Mouse (Mus musculus) hindlimb bud, embryonic 11.5 days (tissue): ENCODE data around the gene Cldnd2.
"Not testable (repeated sequence)": the region's sequence is repeated elsewhere in the genome, so short reads cannot be mapped to it uniquely, and the experiment has no call there.

ENCODE experiments used
- DNase-seq: peaks from one replicate; pipeline ENCODE4 v3.0.0-alpha.2; 2012; ENCODE audit warnings: low read depth, low spot score; ENCODE audit errors: extremely low spot score

Cldnd2 gene

DNA sequence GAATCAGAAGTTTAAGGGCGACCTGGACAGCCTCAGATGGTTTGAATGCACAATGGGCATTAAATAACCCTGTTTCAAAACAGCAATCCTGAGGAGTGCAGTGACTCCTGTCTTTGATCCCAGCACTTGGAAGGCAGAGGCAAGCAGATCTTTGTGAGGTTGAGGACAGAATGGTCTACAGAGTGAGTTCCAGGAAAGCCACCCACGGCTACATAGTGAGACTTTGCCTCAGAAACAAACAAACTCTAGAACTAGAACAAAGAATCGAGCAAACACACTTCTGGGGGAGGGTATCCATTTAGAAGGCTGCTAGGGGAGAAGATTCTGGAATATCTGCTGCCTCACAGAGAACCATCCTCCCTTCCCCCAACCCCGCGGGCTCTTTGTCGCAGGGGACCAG is at the start of gene Cldnd2:
Gene Cldnd2, plus strand, starts transcription at position 301 of the 400 bp plus-strand sequence.
- no peak for DNase-seq

DNA sequence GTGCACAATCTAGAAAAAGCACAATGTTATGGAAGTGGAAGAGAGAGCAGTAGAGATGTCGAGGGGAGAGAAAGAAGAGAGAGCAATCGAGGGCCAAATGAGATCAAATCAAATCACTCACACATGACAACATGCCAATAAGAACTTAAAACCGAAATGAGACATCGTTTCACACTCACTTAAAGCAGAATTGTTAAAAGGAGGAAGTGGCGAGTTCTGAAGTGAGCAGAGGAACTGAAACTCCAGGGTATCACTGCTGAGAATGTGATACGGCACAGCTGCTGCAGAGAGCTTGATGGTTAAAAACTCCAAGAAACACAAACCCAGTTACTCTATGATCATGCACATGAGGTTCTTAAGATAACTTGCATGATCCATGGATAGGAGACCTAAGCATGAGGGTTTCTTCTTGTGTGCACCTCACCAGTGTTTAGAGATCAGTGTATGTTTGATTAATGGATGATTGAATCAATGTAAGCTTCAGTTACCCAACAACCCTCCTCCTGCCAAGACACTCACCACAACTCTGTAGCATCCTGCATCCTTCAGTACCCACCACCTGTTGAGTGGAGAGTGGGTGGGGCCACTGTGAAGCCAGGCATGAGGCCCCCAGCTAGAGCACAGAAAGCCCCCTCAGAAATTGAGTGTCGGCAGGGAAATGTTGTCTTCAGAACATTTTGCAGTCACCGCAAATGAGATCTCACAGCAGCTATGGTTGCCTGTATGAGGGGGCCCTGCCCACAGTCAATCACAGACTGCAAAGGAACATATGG is 48.0 kb upstream of the Cldnd2 start:
- no peak for DNase-seq

DNA sequence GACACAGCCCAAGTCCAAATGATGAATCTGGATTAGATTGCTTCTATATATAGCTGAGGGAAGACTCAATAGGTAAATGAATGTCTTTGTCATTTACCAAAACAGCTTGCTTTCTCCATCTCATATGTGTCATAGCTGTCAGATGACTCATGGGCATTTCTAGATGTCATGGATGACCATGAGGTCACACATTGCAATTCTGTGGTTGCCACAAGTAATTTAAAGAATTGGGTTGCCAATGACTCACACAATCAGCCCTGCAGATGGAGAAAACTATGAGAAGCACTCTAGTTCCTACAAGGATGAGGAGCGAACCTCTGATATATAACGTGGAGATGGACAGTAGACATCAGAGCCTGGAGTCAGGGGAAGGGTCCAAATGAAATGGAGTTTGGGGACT is 41.1 kb upstream of the Cldnd2 start:
- no peak for DNase-seq

DNA sequence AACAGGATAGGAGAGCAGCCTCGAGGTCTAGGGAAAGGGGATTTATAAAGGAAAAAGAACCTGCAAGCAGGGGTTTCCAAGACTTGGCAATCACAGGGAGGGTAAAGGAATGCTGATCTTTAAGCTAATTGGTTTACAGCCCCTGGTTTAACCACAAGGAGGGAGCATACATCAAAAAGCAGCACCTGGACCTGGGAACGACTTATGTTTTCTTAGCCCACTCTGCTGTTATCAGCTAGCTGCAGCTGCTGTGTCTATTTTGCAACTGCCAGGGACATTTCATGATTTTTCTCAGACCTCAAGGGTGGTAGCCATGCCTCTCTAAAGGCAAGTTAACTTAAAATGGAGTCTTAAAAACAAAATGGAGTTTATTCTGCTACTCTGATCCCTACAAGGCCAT is 37.9 kb upstream of the Cldnd2 start:
- DNase-seq: no peak

DNA sequence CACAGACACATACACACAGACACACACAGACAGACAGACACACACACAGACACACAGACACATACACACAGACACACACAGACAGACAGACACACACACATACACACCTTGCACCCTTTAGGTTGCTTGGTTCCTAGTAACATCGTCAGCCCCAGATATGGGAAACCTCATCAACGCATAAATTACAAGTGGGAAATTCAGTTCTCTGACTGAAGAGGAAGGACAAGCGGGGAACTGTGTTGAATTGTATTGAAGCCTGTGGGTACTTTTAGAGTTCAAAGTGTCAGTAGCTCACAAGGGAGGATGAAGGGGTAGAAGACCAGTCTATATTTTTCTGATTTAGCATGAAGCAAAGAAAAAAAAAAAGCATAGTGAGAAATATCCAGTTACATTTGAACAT is 33.0 kb upstream of the Cldnd2 start:
- DNase-seq: no peak

DNA sequence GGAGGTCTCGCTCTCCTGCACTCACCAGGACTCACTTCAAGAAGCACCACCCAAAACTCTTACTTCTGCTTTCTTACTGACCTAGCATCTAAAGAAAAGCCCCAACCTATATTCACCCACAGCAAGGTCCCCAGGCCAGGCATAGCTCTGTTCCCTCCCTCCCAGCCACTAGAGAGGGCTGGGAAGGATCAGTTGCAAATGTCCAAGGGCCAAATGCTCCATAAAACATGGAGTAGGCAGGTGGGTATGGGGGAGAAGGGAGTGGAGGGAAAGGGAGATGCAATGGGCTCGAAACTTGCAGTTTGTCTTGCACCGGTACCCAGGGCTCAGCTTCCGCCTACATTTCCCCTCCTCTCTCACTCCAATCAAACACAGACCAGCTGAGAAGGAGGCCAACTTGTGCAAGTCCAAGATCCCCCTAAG is 32.4 kb upstream of the Cldnd2 start, which contains the start of gene Siglecg:
Gene Siglecg, plus strand, starts transcription at position 74 of the 423 bp plus-strand sequence.
- DNase-seq: no peak

DNA sequence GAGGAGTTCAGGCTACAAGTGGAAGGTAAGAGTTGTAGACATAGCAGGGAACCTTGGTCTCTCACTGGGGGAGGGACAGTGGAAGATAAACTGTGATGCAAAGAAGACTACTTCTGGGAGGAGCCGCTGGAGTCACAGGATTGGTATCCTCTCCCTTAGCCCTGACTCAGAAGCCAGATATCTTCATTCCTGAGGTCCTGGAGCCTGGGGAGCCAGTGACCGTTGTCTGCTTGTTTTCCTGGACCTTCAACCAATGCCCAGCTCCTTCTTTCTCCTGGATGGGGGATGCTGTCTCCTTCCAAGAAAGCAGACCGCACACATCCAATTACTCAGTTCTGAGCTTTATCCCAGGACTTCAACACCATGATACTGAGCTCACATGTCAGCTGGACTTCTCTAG is 31.5 kb upstream of the Cldnd2 start:
- DNase-seq: no peak

DNA sequence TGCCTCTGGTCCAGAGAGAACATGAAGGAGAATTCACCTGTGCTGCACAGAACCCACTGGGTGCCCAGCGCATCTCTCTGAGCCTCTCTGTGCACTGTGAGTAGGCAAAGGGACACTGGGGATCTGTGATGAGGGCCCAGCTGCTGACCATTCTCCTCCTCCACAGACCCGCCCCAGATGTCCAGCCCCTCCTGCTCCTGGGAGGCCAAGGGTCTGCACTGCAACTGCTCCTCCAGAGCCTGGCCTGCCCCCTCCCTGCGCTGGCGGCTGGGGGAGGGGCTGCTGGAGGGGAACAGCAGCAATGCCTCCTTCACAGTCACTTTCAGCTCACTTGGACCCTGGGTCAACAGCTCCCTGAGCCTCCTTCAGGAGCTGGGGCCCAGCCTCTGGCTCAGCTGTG is 28.9 kb upstream of the Cldnd2 start:
- DNase-seq: not testable (repeated sequence)

DNA sequence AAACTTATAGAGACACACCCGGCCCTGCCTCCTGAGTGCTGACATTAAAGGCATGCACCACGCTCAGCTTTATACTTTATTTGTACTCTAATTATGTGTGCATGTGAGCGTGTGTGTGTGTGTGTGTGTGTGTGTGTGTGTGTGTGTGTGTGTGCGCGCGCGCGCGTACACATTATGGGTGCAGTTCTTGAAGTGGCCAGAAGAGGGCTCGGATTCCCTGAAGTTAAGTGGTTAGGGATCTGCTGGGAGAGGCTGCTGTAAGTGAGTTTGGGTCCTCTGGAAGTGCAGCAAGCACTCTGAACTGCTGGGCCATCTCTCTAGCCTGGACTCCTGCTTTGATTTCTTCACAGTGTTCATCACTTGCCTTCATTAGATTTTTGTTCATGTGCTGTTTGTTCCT is 23.3 kb upstream of the Cldnd2 start:
- DNase-seq: no peak

DNA sequence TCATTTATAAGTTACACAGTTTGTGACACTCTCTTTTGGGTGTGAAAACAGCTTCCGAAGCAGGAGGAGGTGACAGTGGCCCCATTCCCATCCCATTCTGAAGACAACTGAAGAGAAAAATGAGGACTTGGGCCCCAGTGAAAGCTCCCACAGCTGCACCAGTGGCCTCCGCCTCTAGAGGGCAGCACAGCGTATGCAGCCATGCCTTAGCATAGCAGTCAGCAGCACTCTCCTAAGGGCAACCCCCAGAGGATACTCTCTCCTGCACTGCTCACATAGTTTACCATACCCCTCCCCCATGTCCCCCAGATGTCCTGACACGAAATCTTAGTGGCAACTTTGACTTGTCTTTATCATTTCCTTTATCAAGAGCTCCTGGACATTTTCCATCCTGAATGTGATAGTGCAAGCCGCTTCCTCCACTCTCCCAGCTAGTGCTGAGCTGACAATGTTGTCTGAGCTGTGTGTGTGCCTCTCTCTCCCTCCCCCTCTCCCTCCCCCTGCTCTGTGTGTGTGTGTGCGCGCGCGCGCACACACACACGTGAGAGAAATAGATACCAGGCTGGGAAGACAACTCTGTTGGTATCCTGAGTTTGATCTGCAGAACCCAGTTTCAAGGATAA is 17.5 kb upstream of the Cldnd2 start:
- peak; percentile 12 for DNase-seq

DNA sequence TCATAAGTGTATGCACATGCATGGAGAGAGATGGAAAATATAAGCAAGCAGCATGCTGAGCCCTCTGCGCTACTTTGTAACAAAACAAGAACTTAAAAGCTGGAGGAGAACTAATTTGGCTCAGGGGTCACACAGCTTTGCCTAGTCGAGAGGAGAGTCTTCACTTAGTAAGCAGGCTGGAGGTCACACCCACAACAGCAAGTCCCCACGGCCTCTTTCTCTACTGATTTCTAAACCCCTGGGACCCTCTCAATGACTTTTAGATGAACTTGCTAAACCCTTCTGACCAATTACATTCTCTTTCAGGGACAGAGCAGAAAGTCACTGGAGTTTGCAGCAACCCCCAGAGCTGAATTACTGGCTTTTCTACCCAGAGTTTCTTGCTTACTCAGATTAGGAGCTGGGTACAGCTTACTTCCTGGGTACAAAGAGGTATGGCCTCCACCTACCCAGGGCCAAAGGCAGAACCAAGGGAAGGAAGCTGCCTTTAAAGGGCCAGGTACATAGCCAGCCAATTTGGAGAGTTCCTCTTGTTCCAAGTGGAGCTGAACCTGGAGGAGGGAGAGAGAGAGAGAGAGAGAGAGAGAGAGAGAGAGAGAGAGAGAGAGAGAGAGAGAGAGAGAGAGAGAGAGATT is 16.5 kb upstream of the Cldnd2 start:
- DNase-seq: no peak

DNA sequence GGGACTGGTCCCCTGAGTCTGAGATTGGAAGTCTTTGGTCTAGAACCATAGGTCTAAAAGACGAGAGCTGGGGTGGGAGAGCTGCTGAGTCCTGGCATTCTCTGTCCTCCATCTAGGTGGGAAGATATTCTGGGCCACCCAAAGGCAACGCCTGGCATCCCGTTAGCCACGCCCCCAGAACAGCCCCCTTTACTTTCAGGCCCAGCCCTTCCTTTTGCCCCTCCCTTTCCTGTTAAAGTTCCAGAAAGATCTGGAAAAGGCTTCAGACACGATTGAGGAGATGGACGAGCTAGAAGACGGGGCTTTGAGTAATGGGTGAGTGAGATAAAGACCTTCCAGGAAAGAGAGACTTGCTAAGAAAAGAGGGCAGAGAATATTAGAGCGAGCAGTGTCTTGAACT is 13.2 kb upstream of the Cldnd2 start, which contains the start of gene Lim2:
Gene Lim2, plus strand, starts transcription at position 265 of the 400 bp plus-strand sequence.
- DNase-seq: no peak

DNA sequence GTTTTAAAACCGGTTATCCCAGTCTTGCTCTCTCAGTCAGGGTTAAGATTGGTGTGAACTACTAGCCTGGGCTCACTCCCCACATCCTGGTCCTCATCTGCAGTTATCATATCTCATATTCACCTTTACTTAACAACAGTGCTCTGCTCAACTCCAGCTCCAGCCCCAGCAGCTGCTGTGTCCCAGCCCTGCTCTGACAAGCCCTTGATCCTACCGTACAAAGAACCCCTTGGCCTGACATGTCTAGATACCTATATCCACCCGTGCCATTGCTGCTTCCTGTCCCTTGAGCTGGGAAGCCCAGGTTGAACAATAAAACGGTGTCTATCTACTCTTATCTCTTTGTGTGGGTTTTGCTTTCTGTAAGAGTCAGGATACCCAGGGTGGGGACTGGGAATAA is 11.1 kb upstream of the Cldnd2 start:
- no peak for DNase-seq

DNA sequence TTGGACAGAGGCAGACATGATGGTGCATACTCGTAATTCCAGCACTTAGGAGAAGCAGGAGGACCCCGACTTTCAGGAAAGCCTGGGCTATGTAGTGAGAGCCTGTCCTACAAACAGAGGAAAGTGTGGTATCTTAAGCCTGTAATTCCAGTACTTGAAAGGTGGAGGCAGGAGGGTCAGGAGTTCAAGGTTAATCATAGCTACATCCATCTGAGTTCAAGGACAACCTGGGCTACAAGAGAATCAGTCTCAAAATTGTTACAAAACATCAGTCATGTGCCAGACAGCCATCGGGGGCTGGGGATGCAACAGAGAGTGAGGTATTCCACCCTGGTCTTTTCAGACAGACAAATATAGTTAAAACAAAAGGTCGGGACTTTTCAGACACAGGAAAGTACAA is 7.7 kb upstream of the Cldnd2 start:
- no peak for DNase-seq

DNA sequence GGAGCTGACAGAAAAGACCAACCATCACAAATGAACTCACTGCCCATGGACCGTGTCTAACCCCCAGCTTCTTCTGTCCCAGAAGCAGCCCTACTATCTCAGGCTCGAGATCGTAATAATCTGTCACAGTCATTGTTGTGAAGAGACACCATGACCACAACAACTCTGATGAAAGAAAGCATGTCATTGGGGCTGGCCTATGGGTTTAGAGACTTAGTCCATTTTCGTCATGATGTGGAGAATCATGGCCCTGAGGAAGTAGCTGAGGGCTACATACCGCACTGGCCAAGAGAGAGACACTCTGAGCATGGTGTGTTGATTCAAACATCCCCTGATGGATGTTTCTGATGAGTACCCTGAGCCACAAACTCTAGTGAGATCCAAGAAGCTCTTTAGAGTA is 5.9 kb upstream of the Cldnd2 start:
- no peak for DNase-seq

DNA sequence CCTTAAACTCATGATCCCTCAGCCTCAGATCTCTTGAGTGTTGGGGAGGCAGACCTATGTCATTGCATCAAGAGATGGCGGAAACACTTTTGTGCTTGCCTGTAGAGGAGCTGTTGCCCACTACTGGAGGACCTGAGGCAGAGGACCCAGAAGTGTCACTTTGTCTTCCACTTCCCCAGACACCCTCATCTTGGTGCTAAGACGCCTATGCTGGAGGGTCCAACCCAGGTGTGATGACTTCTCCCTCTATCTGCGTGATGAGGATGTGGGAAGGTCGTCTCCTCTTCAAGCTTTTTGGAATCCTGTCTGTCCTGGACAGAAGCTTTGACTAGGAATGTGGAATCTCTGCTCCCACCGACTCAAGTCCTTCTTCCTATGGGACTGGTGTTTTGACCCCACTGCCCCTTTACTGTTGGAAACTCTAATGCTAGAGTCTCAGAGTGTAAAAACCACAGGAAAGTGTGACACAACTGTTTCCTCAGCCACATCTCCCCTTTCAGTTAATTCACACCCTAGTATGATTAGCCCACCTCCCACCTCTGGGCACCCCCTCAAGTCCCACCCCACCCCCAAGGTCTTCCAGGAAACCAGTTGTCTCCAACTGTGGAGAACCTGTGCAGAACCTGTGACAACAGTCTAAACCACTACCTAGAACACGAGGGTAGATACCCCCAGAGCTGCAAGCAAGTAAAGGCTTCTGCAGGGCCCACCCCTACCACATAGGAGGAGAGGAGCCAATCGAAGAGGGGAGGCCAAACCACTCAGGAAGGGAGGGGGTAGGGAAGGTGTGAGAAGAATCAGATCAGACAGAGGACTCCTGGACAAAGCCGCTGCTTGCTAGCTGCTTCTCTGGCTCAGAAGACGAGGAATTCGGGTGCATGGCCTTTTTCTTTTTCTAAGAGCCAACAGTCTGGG is 4.0 kb upstream of the Cldnd2 start, which contains the start of gene Nkg7:
Gene Nkg7, plus strand, starts transcription at position 733 of the 915 bp plus-strand sequence.
- no peak for DNase-seq

DNA sequence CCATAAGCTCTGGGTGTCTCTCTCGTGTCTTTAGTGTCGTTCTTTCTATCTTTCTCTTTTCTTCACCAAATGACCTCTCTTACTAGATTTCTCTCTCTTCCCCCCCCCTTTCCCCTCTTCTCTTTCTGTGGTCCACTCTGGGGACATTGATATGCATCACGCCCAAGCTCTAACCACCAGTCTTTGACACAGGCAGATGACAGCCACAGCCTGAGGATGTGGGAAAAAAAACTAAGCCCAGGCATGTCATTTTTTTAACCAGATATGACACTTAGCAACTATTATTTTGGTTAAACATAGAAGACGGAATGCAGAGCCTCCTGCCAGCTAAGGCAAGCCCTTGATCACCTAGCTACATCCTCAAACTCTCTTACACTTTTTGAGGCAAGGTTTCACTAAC is 2.0 kb upstream of the Cldnd2 start:
- no peak for DNase-seq

DNA sequence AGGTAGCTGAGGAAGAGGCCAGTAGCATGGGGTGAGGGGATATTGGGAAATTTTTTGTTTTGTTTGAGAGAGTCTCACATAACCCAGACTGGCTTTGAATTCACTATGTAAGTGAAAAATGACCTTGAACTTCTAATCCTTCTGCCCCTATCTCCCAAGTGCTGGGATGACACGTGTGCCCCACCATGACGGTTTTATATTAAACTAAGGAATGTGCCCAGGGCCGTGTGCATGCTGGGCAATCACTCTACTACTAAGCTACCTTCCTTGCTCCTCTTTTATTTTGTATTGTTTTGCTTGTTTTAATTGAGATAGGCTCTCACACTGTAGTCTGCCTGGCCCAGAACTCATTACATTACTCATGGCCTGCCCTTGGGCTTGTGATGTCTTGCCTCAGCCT is 489 bp downstream of the Cldnd2 start:
- DNase-seq: no peak

DNA sequence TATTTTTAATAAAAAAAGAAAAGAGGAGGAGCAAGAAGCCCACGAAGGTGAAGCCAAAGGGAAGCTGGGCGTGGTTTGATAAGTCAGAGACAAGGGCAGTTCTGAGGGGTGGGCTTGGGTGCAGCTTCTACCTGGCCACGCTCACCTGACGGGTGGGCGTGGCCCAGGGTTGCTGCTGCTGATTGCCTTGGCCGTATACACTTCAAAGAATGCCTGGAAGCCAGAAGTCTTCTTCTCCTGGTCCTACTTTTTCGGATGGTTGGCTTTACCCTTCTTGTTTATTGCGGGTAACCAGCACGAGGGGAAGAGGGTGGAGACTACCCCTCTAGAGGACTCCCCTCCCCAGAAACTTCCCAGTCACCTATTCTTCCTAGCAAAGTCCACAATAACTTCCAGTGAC is 2.1 kb downstream of the Cldnd2 start:
- DNase-seq: no peak

DNA sequence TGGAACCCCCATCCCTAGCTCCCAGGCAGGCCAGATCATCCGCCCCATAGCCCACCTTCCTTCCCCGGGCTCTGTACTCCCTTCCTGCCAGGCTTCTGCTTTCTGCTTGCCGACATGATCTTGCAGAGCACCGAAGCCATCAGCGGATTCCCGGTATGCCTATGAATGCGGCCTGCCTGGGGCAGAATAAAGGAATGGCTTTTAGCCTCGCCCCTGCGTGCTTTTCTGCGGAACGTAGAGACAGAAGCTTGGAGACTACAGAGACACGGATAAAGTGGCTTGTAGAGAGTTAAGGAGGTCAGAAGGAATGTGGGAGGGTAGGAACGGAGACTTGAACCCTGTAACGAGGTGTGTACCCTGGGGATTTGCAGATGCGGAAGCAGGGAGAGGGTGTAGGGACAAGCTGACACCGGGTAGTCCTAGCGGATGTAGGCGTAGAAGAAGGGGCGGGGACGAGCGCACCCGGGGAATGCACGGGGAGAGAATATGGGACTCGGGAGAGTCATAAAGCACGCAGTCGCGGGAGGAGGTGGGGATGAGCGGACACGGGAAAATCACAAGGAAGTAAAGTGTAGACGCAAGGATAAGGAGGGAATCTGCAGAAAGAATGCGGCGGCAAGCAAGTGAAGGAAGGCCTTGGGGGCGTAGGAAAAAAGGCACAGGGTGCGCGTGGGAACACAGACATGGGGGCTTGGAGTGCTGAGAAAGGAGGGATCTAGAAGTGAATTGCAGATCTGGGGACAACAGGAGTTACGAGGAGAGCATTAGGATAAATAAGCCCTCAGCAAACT is 2.7 kb downstream of the Cldnd2 start:
- DNase-seq: peak; percentile 41
